Mouse (Mus musculus) embryonic stem cell, embryonic (primary cell): ENCODE measurements around the gene Lrrc1.

Source experiments
- CTCF ChIA-PET, 4 experiments: fragments of 300-600 bp in 2 of 4; fragments of 350-600 bp in 2 of 4; sonication (Branson Sonifier 250); formaldehyde crosslinking; loops; one replicate each; lab custom pipeline; 2022; ENCODE audit warnings: inconsistent platforms in 2 of 4; lab: Charles Lee
- POLR2A ChIA-PET, 4 experiments: fragments of 300-600 bp in 2 of 4; fragments of 350-600 bp in 2 of 4; sonication (Branson Sonifier 250); formaldehyde crosslinking; loops; one replicate each; lab custom pipeline; 2022; ENCODE audit warnings: antibody characterized with exemption in 4 of 4, inconsistent platforms in 1 of 4; lab: Charles Lee

Lrrc1 gene

GRCm38 (mm10) chr9:77525595-77526295, 18.9 kb downstream of the Lrrc1 start:
- ChIA-PET POLR2A (interaction anchor here in 2 of 4 experiments (1.0 to 1.7 kb wide), 4 partner anchors 10 to 28 kb away, joined by 3 to 7 read pairs (median 3); no protein-coding TSS in a partner anchor), CTCF (interaction anchor here in 2 of 4 experiments (0.5 to 1.0 kb wide), 2 partner anchors 15 to 587 kb away, joined by 3 read pairs; no protein-coding TSS in a partner anchor)

DNA sequence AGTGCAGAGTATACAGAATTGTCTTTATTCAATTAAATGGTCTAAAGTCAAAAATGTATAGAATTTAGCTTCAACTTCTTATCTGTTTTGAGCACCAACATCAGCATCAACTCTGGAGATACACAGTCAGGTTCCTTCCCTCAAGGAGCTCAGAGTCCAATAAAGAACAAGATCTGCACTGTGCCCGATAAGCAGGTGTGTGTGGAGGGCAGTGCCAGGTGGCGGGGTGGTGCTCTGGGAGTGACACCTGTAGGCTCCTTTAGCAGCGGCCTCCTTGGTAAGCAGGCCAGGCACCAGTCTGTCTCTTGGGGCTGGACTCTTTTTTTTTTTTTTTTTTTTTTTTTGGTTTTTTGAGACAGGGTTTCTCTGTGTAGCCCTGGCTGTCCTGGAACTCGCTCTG, 20.9 kb downstream of the Lrrc1 start:
- ChIA-PET POLR2A (interaction anchor here in 1 of 4 experiments (0.7 kb wide), 1 partner anchor 212 kb away, joined by 3 read pairs; no protein-coding TSS in a partner anchor), CTCF (interaction anchor here in 1 of 4 experiments (0.5 kb wide), 1 partner anchor 9 kb away, joined by 4 read pairs; no protein-coding TSS in a partner anchor)

- POLR2A ChIA-PET = interaction anchor here in 1 of 4 experiments (0.8 kb wide), 1 partner anchor 12 kb away, joined by 4 read pairs; no protein-coding TSS in a partner anchor
- CTCF ChIA-PET = no interaction called here
These were observed 22.2 kb downstream of the Lrrc1 start for GRCm38 (mm10) chr9:77522476-77522875.

- CTCF ChIA-PET = interaction anchor here in 2 of 4 experiments (0.5 to 0.6 kb wide), 2 partner anchors 9 to 150 kb away, joined by 3 read pairs; no protein-coding TSS in a partner anchor
- POLR2A ChIA-PET = interaction anchor here in 1 of 4 experiments (0.8 to 1.0 kb wide), 2 partner anchors 8 to 26 kb away, joined by 3 read pairs; no protein-coding TSS in a partner anchor
These were observed 25.5 kb downstream of the Lrrc1 start for GRCm38 (mm10) chr9:77519198-77519597.

DNA sequence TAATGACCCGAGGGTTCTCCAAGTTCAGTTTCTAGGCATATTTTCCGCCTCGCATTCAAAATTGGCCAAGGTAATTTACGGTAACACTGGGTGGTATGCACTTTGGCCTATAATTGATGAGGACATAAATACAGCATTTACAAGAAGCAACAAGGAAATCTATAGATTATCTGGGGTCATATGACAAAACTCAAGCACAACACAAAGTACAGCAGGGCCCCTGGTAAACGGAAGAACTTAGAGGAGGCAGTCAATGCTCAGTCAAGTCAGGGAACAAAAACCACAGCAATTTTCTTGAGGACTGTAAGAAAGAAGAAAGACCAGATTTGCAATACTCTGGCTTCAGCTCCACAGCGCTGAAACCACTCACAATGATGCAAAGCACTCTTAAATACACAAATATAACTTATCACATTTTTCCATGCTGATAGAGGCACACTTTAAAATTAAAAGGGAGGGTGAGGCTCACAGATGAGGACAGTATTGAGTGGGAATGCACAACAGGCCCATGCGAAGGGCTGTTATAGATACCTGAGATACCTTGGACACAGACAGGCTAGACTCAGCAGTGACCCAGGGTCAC, 27.8 kb downstream of the Lrrc1 start:
- ChIA-PET CTCF (no interaction called here), POLR2A (interaction anchor here in 1 of 4 experiments (0.8 kb wide), 1 partner anchor 88 kb away, joined by 3 read pairs; no protein-coding TSS in a partner anchor)

- CTCF ChIA-PET = interaction anchor here in 1 of 4 experiments (0.6 kb wide), 1 partner anchor 61 kb away, joined by 3 read pairs; no protein-coding TSS in a partner anchor
- POLR2A ChIA-PET = interaction anchor here in 1 of 4 experiments (0.5 to 0.6 kb wide), 2 partner anchors 53 to 88 kb away, joined by 3 read pairs; no protein-coding TSS in a partner anchor
These were observed 30.8 kb downstream of the Lrrc1 start for GRCm38 (mm10) chr9:77513892-77514291.

DNA sequence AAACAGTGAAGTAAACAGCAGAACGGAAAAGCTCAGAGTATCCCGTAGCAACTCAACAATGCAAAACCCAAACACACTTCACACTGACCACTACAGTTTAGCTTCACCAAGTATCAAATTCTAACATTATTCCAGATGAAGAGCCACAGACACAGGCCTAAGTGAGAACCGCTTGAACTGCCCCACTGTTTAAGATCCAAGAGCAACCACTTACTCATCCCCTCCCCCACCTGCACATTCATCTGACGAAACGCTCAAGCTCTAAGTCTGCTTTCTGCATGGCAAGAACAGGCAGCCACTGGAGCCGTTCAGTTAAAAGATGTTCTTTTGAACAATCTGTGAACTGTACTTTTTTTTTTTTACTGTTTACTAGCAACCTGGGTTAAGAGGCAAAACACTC, 32.5 kb downstream of the Lrrc1 start:
- ChIA-PET CTCF (interaction anchor here in 1 of 4 experiments (0.7 kb wide), 1 partner anchor 1035 kb away, joined by 4 read pairs; no protein-coding TSS in a partner anchor), POLR2A (interaction anchor here in 3 of 4 experiments (0.7 to 2.4 kb wide), 5 partner anchors 9 to 43 kb away, joined by 3 to 8 read pairs (median 3); no protein-coding TSS in a partner anchor)

GRCm38 (mm10) chr9:77510574-77510973, 34.1 kb downstream of the Lrrc1 start:
- CTCF ChIA-PET = interaction anchor here in 2 of 4 experiments (0.6 to 0.7 kb wide), 2 partner anchors 15 to 97 kb away, joined by 3 to 20 read pairs; no protein-coding TSS in a partner anchor

DNA sequence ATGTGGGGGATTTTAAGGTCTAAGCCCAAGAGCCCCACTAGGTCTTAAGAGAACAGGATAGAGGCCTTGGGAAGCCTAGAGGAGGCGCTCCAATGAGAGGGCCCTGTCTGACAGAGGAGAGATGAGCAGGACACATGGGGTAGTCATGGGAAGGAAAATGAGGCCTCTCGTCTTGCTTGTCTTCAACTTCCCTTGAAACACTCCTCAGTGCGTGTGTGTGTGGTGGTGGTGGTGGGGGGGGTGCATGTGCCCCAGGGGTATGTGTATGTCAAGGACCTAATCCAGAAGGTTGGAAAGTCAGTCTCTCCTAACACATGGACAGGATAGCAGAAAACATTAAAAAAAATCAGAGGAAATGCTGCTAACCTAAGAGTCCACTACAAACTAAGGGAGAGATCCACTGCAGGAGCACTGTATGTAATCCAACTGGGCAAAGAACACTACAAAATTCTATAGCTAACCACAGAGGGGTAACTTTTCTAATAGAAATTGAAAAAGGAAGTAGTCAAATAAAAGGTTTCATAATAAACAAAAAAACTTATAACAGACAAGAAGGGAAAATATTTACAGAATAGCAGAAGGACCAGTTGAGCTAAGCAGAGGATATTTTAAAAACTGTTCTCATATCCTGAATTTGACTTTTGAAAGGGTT, 36.8 kb downstream of the Lrrc1 start:
- ChIA-PET POLR2A (interaction anchor here in 1 of 4 experiments (0.7 kb wide), 1 partner anchor 636 kb away, joined by 3 read pairs; no protein-coding TSS in a partner anchor), CTCF (no interaction called here)

More at GRCm38 (mm10) chr9:77510574-77510973, 34.1 kb downstream of the Lrrc1 start:
- POLR2A ChIA-PET = interaction anchor here in 2 of 4 experiments (1.6 to 2.4 kb wide), 2 partner anchors 9 to 13 kb away, joined by 3 to 8 read pairs; no protein-coding TSS in a partner anchor

DNA sequence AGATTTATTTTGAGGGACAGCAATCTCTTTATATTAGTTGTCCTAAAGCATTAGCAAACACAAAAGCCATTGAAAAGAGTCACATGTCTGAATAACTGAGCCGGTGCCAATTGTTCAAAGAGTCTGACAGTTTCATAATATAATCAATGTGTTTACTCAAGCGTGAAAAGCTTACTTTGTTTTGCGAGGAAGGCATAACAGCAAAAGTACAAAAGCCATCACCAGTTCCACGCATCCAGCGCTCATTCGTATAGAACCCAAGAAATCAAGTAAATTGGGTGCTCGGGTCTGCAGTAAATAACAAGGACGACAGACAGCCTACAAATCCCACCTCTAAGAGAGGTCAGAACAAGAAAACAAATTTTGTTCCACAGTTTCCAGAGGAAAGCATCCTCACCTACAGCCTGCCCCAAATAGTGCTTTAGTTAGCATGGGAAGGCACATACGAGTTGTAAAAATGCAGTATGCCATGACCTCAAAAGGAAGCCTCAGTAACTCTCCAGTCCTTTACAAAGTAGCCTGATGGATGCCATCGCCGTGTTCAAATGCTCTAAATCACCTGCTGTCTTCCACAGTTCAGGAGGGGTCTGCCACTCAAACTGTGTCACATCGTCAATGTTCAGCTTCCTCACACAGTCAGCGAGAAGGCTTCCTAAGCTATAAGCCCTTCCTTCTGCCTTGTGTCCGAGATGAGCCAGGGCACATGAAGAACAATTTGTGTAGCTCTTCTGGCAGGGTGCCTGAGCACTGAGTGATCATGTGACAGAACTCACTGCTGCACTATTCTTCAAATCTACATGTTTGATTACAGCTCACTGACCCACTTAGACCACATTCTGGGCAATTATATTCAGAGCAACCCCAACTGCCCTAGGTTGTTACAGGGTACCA, 41.9 kb downstream of the Lrrc1 start:
- POLR2A ChIA-PET = interaction anchor here in 2 of 4 experiments (0.8 to 1.2 kb wide), 2 partner anchors 9 to 21 kb away, joined by 3 read pairs; no protein-coding TSS in a partner anchor
- CTCF ChIA-PET = interaction anchor here in 2 of 4 experiments (0.6 to 0.9 kb wide), 2 partner anchors 27 to 121 kb away, joined by 3 to 12 read pairs; no protein-coding TSS in a partner anchor

DNA sequence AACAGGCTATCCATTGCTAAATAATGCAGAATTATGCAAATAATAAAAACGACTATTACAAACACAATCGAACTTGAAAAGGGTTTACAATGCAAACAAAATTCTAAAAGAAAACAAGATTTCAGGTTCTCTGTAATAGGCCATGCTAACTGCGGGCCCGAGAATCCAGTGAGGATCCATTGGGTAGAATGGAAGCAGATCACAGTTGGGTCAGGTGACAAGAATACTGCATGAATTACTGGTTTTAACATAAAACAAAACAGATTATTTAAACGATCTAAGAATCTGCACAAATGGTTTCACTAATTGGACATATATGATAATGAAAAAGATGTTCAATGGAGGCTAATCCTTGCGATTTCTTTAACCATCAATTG, 42.5 kb downstream of the Lrrc1 start:
- ChIA-PET CTCF (no interaction called here), POLR2A (no interaction called here)

GRCm38 (mm10) chr9:77499084-77499483, 45.6 kb downstream of the Lrrc1 start:
- ChIA-PET CTCF (no interaction called here), POLR2A (interaction anchor here in 2 of 4 experiments (0.6 to 2.2 kb wide), 6 partner anchors 11 to 554 kb away, joined by 3 to 11 read pairs (median 5); no protein-coding TSS in a partner anchor)

GRCm38 (mm10) chr9:77498406-77498805, 46.3 kb downstream of the Lrrc1 start:
- ChIA-PET POLR2A (interaction anchor here in 3 of 4 experiments (0.6 to 2.2 kb wide), 14 partner anchors 10 to 940 kb away, joined by 3 to 11 read pairs (median 3); partner anchors contain the start of gene Gclc (in 1 of the 3)), CTCF (no interaction called here)

DNA sequence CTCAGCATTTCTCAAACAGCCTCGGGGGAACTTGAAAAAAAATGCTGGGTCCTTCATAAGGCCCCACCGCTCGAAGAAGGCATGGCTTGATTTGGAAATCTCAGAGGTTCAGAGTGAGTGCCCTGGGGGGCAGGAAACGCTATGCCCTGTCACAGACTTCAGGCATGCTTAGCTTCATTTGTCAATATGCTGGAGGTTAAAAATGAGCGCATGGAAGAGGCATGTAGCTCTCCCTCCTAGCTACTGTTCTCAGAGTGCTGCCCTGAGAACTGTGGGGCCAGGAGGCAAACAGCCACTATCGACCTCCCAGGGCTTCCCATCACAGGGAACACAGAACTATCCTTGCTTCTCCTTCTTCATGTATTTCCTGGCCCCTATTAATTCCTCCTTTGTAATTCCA, 47.5 kb downstream of the Lrrc1 start:
- POLR2A ChIA-PET = interaction anchor here (0.6 to 2.2 kb wide), 14 partner anchors 8 to 979 kb away, joined by 3 to 11 read pairs (median 3); partner anchors contain the start of gene Gclc (in 1 of the 4)
- CTCF ChIA-PET = interaction anchor here in 2 of 4 experiments (0.5 to 0.7 kb wide), 2 partner anchors 41 to 1174 kb away, joined by 3 to 4 read pairs; partner anchors contain the start of gene Hcrtr2 (in 1 of the 2)

DNA sequence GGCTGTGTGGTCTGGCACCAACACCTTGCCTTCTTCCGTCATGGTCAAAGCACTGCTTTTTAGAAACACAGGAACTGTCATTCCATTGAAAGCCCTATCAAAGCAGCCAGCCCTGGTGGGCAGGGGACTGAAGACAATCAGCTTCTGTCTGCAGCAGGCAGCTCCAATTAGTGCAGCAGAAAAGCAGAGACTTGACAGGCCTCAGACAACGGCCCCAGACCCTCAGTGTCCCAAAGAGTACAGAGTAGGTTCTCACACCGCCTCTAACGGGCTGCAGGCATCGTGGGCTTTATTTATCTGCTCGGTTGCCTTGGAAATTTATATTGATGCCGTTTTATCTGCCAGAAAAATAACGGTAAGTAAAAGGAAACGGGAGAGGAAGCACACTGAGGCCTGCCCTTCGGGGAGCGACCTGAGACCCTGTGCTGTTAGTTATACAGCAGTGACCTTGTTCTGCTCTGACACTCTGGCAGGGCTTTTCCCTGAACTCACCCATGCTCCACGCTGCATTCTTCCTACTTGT, 48.1 kb downstream of the Lrrc1 start:
- ChIA-PET POLR2A (interaction anchor here in 2 of 4 experiments (1.1 to 2.2 kb wide), 4 partner anchors 8 to 258 kb away, joined by 3 to 11 read pairs (median 3); partner anchors contain the start of gene Gclc (in 1 of the 2)), CTCF (interaction anchor here in 1 of 4 experiments (0.7 kb wide), 1 partner anchor 1173 kb away, joined by 3 read pairs; the partner anchor contains the start of gene Hcrtr2)

GRCm38 (mm10) chr9:77494307-77494706, 50.4 kb downstream of the Lrrc1 start:
- ChIA-PET CTCF (no interaction called here), POLR2A (interaction anchor here in 1 of 4 experiments (1.0 kb wide), 1 partner anchor 49 kb away, joined by 3 read pairs; no protein-coding TSS in a partner anchor)
